Mouse (Mus musculus): ENCODE results near the gene Snhg11. TPM values are rescaled to one million over a fixed set of nuclear protein-coding genes. Genes with fewer than 3 reads are reported as not detected.

Gene Snhg11
- polyA plus RNA-seq (2015; fragmentation: Illumina TruSeq; extraction: RNeasy Lipid Tissue Mini Kit (QIAGEN cat#74804); ENCODE audit: low read depth, low replicate concordance), result 707 TPM

DNA sequence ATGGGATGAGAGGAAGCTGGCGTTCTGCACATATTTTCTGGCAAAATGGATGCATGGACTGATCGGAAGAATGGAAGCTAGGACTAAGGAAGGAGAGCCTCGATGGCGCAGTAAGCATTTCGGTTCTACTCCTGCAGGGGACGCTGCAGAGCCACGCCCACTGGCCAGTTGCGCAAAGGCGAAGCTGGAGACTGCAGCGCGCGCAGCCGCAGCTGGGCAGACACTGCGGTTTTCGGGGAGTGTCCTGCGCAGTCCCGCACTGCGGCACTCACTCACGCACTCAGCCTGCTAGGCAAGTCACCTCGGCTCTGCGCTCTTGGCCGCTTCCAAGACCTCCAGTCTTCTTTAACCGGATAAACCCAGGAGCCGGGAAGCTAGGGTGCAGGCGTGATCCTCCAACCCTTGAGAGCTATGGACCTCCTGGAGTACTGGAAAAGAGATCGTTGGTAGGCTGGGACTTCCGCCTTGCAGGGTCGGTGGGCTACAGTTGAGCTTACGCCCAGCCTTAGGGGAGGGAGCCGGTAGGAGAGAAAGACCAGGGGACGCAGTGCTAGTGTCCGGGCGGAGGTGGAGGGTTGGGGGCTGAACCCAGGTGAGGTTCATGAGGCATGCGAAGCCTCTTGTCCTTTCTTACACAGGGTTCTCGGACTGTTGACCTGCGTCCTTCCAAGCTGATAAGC lies at the start of gene Snhg11:
Snhg11 (plus strand) TSS at position 196 of the 680 bp plus-strand sequence.

DNA sequence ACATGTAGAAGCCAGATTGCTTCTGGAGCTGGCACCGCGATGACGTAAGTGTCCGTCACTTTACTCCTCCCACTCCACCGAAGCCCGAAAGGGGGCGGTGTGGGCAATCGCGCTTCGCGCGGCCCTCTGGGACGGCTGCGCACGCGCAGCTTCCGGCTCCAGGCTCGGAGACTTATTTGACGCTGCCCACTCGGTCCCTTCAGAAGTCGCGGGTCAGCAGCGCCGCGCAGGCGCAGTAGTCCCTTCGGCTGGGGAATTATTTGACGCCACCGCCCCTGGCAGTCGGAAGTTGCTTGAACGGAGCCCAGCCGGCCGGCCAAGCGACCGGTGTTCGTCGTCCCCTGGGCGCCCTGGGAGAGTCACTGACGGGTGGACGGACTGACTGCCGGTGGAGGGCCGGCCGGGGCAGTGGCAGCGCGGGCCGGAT lies 34.2 kb downstream of the Snhg11 start, which contains the start of gene Ralgapb:
Ralgapb (plus strand) TSS at position 254 of the 427 bp plus-strand sequence.

Other genes with a start within 250 kb of the Snhg11 start
- gene Tgm2, start 229.2 kb upstream of the Snhg11 start, polyA plus RNA-seq (2015; fragmentation: Illumina TruSeq; extraction: RNeasy Lipid Tissue Mini Kit (QIAGEN cat#74804); ENCODE audit: low read depth, low replicate concordance), result 9.7 TPM
- 3.4 TPM for gene D630003M21Rik, start 146.4 kb upstream of the Snhg11 start, polyA plus RNA-seq (2015; fragmentation: Illumina TruSeq; extraction: RNeasy Lipid Tissue Mini Kit (QIAGEN cat#74804); ENCODE audit: low read depth, low replicate concordance)
- not detected for gene Bpi, start 117.5 kb upstream of the Snhg11 start, polyA plus RNA-seq (2015; fragmentation: Illumina TruSeq; extraction: RNeasy Lipid Tissue Mini Kit (QIAGEN cat#74804); ENCODE audit: low read depth, low replicate concordance)
- 5.7 TPM for gene Lbp, start 69.1 kb upstream of the Snhg11 start, polyA plus RNA-seq (2015; fragmentation: Illumina TruSeq; extraction: RNeasy Lipid Tissue Mini Kit (QIAGEN cat#74804); ENCODE audit: low read depth, low replicate concordance)
- 52.7 TPM for gene Ralgapb, start 34.2 kb downstream of the Snhg11 start, polyA plus RNA-seq (2015; fragmentation: Illumina TruSeq; extraction: RNeasy Lipid Tissue Mini Kit (QIAGEN cat#74804); ENCODE audit: low read depth, low replicate concordance)
- gene Adig, start 127.0 kb downstream of the Snhg11 start, polyA plus RNA-seq (2015; fragmentation: Illumina TruSeq; extraction: RNeasy Lipid Tissue Mini Kit (QIAGEN cat#74804); ENCODE audit: low read depth, low replicate concordance), result not detected
- 0.91 TPM for gene Arhgap40, start 137.2 kb downstream of the Snhg11 start, polyA plus RNA-seq (2015; fragmentation: Illumina TruSeq; extraction: RNeasy Lipid Tissue Mini Kit (QIAGEN cat#74804); ENCODE audit: low read depth, low replicate concordance)
- 86.9 TPM for gene Slc32a1, start 235.1 kb downstream of the Snhg11 start, polyA plus RNA-seq (2015; fragmentation: Illumina TruSeq; extraction: RNeasy Lipid Tissue Mini Kit (QIAGEN cat#74804); ENCODE audit: low read depth, low replicate concordance)
- 7.5 TPM for gene Actr5, start 249.2 kb downstream of the Snhg11 start, polyA plus RNA-seq (2015; fragmentation: Illumina TruSeq; extraction: RNeasy Lipid Tissue Mini Kit (QIAGEN cat#74804); ENCODE audit: low read depth, low replicate concordance)